Mouse (Mus musculus) stomach, postnatal 0 days (tissue): ENCODE measurements around the gene Selenos. TPM values are rescaled to one million over a fixed set of nuclear protein-coding genes. Genes with fewer than 3 reads are reported as not detected.
A peak's percentile ranks its signal among the peaks of the same experiment; 100 is the strongest.

ENCODE experiments used
- ATAC-seq: fragments of 200-750 bp; cut with Nextera tagmentation; 2 replicates; pipeline ENCODE4 v1.8.0; 2017; ENCODE audit not compliant: low FRiP score, low TSS enrichment
- DNase-seq: peaks from one replicate; pipeline ENCODE4 v3.0.0-alpha.2; 2016; ENCODE audit warnings: low spot score
- H3K27ac ChIP-seq: fragments of 300-500 bp; sonication (generic); replicated peaks from 2 replicates; pipeline ENCODE4 v1.5.1; 2014; ENCODE audit warnings: mild to moderate bottlenecking, control low read depth
- H3K27me3 ChIP-seq: fragments of 300-500 bp; sonication (generic); 2 replicates; pipeline ENCODE4 v1.6.1; 2014; ENCODE audit warnings: low read length; ENCODE audit not compliant: control insufficient read depth, insufficient read depth
- H3K36me3 ChIP-seq: fragments of 300-500 bp; sonication (generic); 2 replicates; pipeline ENCODE4 v1.6.1; 2014; ENCODE audit warnings: low read length, mixed read lengths; ENCODE audit not compliant: control insufficient read depth, insufficient read depth
- H3K4me1 ChIP-seq: fragments of 300-500 bp; sonication (generic); replicated peaks from 2 replicates; pipeline ENCODE4 v1.6.1; 2014; ENCODE audit warnings: antibody characterized with exemption; ENCODE audit not compliant: control insufficient read depth, insufficient read depth
- H3K4me2 ChIP-seq: fragments of 300-500 bp; sonication (generic); replicated peaks from 2 replicates; pipeline ENCODE4 v1.6.1; 2014; ENCODE audit warnings: low read depth, mild to moderate bottlenecking, control low read depth, moderate library complexity
- H3K4me3 ChIP-seq: fragments of 300-500 bp; sonication (generic); 2 replicates; pipeline ENCODE4 v1.5.1; 2014; ENCODE audit warnings: low read depth, low read length, control low read depth
- H3K9ac ChIP-seq: fragments of 300-500 bp; sonication (generic); 2 replicates; pipeline ENCODE4 v1.6.1; 2014; ENCODE audit warnings: mild to moderate bottlenecking, low read length, control low read depth, mixed read lengths
- H3K9me3 ChIP-seq: fragments of 300-500 bp; sonication (generic); 2 replicates; pipeline ENCODE4 v1.6.1; 2016; ENCODE audit warnings: low read length; ENCODE audit not compliant: control insufficient read depth
- CTCF ChIP-seq: IDR thresholded peaks from 2 replicates; pipeline ENCODE4 v1.5.1; 2016; ENCODE audit warnings: antibody characterized with exemption, low read depth, mild to moderate bottlenecking, moderate library complexity
- EP300 ChIP-seq: optimal IDR thresholded peaks from 2 replicates; pipeline ENCODE3; 2016; ENCODE audit warnings: antibody characterized with exemption
- WGBS: fragments of 180-500 bp; shearing (Covaris S2); extraction: QIAGEN DNeasy Blood & Tissue Kit; methylation state at CpG from one replicate; pipeline ENCODE4 v1.1.7; 2014; 5-methylcytosine and 5-hydroxymethylcytosine counted together
- polyA plus RNA-seq: library from polyadenylated mRNA; unstranded; fragments of >200 nt; fragmentation: Nextera tagmentation; extraction: Ambion mirVana; gene quantifications from 2 replicates; pipeline ENCODE4 v1.2.1, GENCODE M21; 2015

Selenos gene
- polyA plus RNA-seq, 1 experiment from 2014 or later: 143 TPM

DNA sequence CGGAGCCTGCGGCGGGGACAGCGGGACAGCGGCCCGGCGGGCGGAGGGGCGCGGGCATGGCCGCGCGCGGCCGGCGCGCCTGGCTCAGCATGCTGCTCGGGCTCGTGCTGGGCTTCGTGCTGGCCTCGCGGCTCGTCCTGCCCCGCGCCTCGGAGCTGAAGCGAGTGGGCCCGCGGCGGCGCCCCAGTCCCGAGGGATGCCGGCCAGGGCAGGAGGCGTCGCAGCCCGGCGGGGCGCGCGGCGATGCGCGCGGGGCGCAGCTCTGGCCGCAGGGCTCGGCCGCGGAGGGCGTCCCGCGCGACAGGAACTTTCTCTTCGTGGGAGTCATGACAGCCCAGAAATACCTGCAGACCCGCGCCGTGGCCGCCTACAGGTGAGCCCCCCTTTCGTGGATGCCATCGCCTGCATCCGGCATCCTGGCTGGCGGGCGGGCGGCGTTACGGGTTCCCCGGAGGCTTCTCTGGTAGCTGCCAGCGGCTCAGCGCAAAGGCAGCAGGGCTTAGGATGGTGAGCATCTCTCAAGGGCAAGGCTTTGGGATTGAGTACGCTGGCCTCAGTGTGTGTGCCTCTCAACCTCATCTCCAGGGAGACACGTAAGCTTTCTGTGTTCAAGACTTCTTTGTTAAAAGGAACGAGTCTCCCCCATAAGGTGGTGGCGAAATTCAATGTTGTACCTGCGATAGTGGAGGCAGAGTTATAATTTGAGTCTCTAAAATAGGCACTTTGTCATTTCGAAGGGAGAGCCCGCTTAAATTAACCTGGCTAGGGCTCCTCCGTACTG is 30.6 kb downstream of the Selenos start:
- DNase-seq (peak; percentile 49), ATAC-seq (no peak; the same call in none of the 2 replicates)
- Histone ChIP-seq H3K4me1 (0 out of 2 replicates have a peak, but pooled peaks cover 6% of the 10 kb centered on the region), H3K27me3 (no peaks in the 10 kb centered on the region), H3K4me2 (peak overlapping the region; percentile 95), H3K9ac (peak overlapping the region; percentile 90), H3K9me3 (no peaks in the 10 kb centered on the region), H3K27ac (peak overlapping the region; percentile 88), H3K36me3 (no peaks in the 10 kb centered on the region), H3K4me3 (peak overlapping the region; percentile 74)
- under 1% methylated on average over 41 of the region's 77 CpGs for WGBS
- TF ChIP-seq EP300 (no peak), CTCF (no peak)

DNA sequence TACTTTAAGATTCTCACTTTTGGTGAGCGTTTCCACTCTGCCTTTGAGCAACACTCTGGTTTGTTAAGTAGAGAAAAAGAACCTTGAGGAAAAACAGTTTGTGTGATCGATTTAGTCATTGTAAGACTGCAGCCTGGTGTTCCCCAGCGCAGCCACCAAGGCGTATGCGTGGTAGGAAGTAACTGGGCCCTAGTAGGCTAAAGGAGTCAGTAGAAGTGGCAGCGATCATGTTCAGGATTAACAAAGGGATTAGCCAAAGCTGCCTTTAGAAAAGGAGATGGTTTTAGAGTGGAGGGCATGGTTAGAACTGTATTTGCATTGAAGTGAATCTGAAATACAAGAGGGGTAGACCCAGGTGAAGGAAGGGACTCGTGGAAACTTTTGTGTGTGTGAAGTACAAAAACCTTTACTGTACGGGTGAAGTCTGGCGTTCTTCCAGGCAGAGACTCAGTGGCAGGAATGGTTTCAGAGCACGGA is 31.2 kb downstream of the Selenos start:
- Histone ChIP-seq H3K4me3 (peak overlapping the region; percentile 74), H3K36me3 (no peaks in the 10 kb centered on the region), H3K4me2 (peak overlapping the region; percentile 95), H3K27me3 (no peaks in the 10 kb centered on the region), H3K9me3 (no peaks in the 10 kb centered on the region), H3K4me1 (0 out of 2 replicates have a peak, but pooled peaks cover 7% of the 10 kb centered on the region), H3K27ac (no peak overlapping the region), H3K9ac (peak overlapping the region; percentile 90)
- TF ChIP-seq CTCF (no peak), EP300 (no peak)
- DNase-seq (peak; percentile 31), ATAC-seq (no peak)
- 2% methylated on average over 10 of the region's 10 CpGs for WGBS

DNA sequence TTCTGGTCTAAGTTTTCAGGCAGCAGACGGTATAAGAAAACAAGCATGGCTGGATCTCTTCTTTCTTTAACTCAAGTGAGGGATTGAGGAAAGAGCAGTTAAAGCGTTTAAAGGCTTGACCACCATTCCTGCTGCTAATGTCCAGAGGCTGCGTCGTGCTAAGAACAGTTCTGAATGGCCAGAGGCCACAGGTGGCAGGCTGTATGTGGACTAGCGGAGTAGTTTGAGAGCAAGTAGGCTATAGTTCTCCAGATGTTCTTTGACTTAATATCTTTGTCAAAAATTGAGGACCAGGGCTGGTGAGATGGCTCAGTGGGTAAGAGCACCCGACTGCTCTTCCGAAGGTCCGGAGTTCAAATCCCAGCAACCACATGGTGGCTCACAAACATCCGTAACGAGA is 31.8 kb downstream of the Selenos start:
- Histone ChIP-seq H3K9me3 (no peaks in the 10 kb centered on the region), H3K4me1 (0 out of 2 replicates have a peak, but pooled peaks cover 8% of the 10 kb centered on the region), H3K27ac (no peak overlapping the region), H3K4me2 (peak overlapping the region; percentile 95), H3K9ac (peak overlapping the region; percentile 90), H3K4me3 (peak overlapping the region; percentile 74), H3K27me3 (no peaks in the 10 kb centered on the region), H3K36me3 (no peaks in the 10 kb centered on the region)
- no peak for DNase-seq
- TF ChIP-seq CTCF: no peak
- no peak for TF ChIP-seq EP300
- ATAC-seq: no peak
- 59% methylated on average over 10 of the region's 10 CpGs for WGBS

DNA sequence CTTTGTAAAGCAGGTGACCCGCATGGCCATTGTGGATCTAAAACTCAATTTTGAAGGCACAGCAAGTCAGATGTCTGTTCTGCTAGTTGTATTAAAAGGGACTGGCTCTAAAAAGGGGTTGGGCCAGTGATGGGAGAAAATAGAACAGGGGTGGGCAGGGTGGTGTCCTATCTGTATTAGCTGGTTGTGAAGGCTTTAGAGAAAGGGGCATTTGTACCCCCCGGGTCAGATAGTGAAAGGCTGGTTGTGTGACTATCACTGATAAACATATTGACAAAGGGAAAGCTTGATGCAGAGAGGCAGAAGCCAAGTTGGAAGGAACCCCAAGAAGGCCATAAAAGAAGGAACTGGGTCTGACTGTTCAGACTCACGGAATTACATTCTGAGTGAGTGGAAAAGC is 34.1 kb downstream of the Selenos start:
- no peaks in the 10 kb centered on the region for H3K27me3 ChIP-seq
- 72% methylated on average over 3 of the region's 3 CpGs for WGBS
- H3K9ac ChIP-seq: no peak overlapping the region
- no peak for ATAC-seq
- H3K27ac ChIP-seq: no peak overlapping the region
- no peaks in the 10 kb centered on the region for H3K9me3 ChIP-seq
- no peaks in the 10 kb centered on the region for H3K36me3 ChIP-seq
- H3K4me3 ChIP-seq: no peak overlapping the region
- TF ChIP-seq EP300 (no peak), CTCF (no peak)
- no peak for DNase-seq
- H3K4me1 ChIP-seq: 0 out of 2 replicates have a peak, but pooled peaks cover 6% of the 10 kb centered on the region
- H3K4me2 ChIP-seq: no peak overlapping the region

- H3K4me1 ChIP-seq: 0 out of 2 replicates have a peak, but pooled peaks cover 4% of the 10 kb centered on the region
These were observed 36.4 kb downstream of the Selenos start for GRCm38 (mm10) chr7:66115821-66116343.

DNA sequence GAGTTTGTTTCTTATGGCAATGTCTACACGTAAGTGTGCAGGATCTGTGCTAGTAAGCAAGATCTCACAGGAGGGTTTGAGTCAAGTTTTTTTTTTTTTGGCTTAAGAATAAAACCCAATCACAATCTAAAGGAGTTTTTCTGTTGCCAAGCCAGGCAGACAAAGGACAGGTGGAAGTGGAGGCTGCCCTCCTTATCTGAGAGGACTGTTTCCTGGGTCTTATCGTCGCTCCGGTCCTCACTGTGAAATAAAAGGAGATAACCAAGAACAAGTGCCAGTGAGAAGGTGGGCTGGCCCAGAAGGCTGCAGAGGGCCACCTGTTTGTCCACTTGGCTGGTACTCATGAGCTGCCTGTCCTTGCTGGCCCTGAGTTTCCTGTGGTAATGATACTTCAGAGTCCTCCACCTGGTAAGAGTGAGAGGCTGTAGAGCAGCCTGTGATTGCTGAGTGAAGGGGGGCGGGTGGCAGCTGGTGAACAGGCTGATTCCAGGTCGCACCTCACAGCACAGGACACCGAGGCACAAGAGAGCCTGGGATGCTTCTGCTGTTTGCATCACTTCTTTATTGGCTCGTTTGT is 37.5 kb downstream of the Selenos start:
- no peak for ATAC-seq
- Histone ChIP-seq H3K27ac (no peak overlapping the region), H3K27me3 (no peaks in the 10 kb centered on the region), H3K4me2 (no peak overlapping the region), H3K9me3 (no peaks in the 10 kb centered on the region), H3K4me1 (peaks cover 4% of the 10 kb centered on the region; the same call in 1 of the 2 replicates), H3K36me3 (no peaks in the 10 kb centered on the region), H3K4me3 (no peak overlapping the region), H3K9ac (no peak overlapping the region)
- DNase-seq: no peak
- 64% methylated on average over 8 of the region's 8 CpGs for WGBS
- TF ChIP-seq EP300 (no peak), CTCF (no peak)

More at GRCm38 (mm10) chr7:66115821-66116343, 36.4 kb downstream of the Selenos start:
- Histone ChIP-seq H3K4me2 (no peak overlapping the region), H3K36me3 (no peaks in the 10 kb centered on the region), H3K9me3 (no peaks in the 10 kb centered on the region), H3K4me3 (no peak overlapping the region), H3K9ac (no peak overlapping the region), H3K27ac (no peak overlapping the region), H3K27me3 (no peaks in the 10 kb centered on the region)
- ATAC-seq (no peak), DNase-seq (no peak)
- WGBS: 72% methylated on average over 11 of the region's 11 CpGs
- TF ChIP-seq EP300 (no peak), CTCF (no peak)
